Mouse (Mus musculus): Measurements from ENCODE around the gene Lefty1.
"Not testable (repeated sequence)": the region's sequence is repeated elsewhere in the genome, so short reads cannot be mapped to it uniquely, and the experiment has no call there.

Gene Lefty1

DNA sequence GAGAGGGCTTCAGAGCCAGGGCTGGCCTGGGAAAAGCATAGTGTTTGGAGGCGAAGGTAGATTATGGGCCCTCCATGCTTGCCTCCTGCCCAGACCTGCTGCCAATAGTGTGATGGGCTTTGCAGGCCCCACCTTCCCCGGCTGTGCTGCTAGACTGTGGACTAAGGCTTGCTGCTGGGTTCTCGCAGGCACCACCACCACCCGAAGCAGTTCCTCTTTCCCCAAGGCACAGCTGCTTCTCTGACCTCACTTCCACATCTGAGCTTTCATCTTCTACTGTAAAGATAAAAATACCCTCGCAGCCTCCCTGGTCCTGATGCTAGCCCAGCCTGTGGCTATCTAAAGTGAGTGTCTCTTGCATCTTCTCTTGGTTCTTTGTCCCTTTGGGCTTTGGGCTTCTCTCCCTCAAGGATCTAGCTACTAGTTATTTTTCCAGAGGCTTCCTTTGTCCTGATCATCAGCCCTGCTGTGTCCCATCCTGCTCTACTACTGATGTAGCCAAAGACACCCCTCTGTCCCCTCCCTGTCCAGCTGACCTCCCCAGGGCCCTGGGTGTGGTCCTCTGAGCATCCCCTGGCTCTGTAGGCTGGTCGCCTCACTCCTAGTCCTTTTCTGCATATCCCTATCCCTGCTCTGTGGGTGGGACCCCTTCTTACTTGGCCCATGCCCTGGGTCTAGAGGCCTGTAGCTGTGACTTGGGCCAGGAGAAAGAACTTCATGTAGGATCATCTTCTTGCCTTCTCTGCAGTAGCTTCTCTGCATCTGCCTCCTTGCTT, 12.4 kb upstream of the Lefty1 start:
- no peak for DNase-seq

DNA sequence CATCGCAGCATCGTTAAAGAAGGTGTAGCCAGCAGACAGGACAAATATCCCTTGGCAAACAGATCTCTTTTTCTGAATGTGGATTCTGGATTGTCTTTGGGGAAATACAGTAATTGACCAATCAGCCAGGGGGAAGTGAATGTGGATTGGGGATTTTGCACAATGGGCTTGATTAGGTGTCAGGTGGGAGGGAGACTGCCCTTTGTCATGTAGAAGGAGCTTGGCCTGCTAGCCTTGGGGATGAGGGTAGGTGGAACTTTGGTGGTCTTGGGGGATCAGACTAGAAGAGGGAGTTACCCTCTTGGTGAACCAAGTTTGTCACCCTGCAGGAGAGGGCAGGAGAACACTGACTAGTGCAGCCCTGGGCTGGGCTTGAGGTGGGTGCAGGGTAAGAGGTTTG, 10.1 kb upstream of the Lefty1 start:
- DNase-seq = no peak

DNA sequence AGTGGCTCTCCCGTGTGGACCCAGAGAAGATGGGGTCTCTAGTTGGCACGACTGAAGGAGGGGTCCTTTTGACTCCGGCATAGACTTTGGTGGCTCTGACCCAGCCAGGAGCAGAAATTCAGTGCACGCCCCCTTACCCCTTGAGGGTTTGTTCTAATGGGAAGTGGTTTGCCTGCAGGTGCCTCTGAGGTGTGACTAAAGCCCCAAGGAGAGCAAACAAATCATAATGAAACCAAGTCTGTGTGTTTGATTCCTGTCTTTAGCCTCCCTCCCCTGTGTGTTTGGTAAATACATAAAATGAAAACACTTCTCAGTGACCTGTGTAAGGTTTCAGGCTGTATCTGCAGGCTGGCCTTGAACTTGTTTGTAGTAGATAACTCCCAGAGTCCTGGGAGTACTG, 8.5 kb upstream of the Lefty1 start:
- no peak for DNase-seq

DNA sequence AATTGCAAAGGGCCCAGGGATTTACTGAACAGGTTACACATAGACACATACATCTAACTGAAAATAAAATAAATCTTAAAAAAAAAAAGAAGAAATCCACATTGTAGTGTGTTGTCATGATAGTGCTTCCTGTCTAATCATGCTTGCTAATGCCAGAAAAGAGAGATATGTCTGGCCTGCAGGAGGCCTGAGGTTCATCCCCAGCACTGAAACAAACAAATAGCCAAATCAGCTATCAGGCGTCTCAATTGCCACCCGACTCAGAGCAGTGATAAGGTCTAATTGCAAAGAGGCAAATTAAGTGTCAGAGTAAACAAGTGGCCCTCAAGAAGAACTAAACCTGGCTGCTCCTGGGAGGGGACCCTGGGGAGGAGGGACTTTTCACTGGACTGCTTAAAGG, 5.2 kb upstream of the Lefty1 start:
- no peak for DNase-seq

DNA sequence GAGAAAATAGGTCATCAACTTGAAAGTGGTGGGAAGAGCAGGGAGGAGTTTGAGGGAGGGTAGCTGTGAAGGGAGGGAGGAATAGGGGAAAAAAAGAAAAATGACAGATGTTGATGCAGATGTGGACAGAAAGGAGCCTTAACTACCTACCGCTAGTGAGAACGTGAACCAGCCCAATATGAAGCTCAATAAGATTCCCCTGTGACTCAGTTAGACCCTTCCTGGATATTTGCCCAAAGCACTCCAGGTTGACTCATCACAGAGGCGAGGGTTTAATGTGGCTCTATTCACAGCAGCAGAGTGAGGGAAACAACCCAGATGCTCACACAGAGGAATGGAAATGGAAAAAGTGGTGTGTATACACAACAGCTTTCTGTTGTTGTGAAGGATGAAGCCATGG, 3.7 kb upstream of the Lefty1 start:
- DNase-seq = no peak

DNA sequence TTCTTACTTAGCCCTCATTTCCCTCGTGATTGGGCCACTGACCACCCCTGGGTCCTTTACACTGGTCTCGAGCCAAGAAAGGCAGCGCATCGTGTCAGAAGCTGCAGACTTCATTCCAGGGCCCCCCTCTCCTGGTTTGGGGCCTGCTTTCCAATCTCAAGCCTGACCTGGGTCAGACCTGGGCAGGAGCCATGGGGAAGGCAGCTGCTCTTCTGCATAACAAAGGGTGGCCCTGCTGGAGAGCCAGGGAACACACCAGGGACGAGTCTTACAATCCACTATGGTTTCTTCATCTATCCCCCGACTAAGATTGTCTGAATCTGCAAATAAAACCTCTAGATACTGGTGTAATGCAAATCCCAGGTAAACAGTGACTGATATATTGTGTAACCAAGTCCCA, 1.2 kb upstream of the Lefty1 start:
- DNase-seq = no peak

DNA sequence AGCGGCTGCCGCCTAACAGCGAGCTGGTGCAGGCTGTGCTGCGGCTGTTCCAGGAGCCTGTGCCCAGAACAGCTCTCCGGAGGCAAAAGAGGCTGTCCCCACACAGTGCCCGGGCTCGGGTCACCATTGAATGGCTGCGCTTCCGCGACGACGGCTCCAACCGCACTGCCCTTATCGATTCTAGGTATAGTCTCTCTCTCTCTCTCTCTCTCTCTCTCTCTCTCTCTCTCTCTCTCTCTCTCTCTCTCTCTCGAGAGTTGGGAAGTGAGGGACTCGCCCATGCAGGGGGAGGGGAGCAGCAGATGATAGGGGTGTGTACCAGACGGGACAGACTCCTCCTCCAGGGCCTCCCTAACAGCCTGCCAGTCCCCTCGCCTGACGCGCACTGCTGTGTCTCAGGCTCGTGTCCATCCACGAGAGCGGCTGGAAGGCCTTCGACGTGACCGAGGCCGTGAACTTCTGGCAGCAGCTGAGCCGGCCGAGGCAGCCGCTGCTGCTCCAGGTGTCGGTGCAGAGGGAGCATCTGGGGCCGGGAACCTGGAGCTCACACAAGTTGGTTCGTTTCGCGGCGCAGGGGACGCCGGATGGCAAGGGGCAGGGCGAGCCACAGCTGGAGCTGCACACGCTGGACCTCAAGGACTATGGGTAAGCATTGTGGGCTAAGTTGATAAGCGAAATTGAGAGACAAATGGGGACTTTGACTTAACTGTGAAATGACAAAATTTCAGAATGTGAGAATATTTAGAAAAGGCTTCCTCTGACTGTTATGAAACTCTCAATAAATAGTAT, 2.0 kb downstream of the Lefty1 start:
- peak; percentile 27 for DNase-seq

DNA sequence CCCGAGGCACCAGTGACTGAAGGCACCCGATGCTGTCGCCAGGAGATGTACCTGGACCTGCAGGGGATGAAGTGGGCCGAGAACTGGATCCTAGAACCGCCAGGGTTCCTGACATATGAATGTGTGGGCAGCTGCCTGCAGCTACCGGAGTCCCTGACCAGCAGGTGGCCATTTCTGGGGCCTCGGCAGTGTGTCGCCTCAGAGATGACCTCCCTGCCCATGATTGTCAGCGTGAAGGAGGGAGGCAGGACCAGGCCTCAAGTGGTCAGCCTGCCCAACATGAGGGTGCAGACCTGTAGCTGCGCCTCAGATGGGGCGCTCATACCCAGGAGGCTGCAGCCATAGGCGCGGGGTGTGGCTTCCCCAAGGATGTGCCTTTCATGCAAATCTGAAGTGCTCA, 2.8 kb downstream of the Lefty1 start:
- DNase-seq = not testable (repeated sequence)

DNA sequence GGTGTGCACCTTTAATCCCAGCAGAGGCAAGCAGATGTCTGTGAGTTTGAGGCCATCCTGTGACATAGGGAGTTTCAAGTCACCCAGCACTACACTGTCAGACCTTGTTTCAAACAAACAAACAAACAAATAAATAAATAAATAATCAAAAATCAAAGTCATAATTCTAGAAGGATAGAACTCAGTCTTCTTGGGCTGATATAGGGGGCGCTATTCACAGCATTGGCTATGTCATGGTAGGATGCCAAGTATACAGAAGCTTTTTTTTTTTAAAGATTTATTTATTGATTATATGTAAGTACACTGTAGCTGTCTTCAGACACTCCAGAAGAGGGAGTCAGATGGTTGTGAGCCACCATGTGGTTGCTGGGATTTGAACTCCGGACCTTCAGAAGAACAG, 4.0 kb downstream of the Lefty1 start:
- DNase-seq = not testable (repeated sequence)

DNA sequence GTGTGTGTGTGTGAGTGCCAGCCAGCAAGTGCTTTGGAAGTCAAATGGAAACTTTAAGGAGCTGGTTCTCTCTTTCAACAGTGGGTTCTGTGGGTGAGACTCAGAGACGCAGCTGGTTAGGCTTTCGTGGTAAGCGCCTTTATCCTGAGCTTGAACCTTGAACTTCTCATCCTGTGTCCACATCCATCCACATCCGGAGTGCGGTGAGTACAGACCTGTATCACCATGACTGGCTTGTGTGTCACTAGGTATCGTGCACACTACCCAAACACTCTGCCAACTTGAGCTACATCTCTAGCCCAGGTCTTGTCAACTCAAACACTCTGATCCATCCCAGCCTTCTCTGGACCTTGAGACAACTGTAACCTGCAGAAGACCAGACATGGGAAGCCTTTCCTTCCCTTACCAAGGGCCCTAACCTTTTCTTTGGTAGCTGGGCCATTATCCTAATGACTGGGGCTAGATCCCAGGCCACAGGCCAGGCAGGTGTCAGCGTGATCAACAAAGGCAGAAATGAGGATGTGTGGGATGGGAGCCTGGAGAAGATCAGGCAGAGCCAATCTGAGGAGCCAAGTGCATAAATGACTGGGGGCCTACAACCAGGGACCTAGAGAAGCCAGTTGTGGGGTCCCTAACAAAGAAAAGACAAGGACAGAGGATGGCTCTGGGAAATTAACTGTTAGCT, 6.1 kb downstream of the Lefty1 start:
- DNase-seq = no peak

DNA sequence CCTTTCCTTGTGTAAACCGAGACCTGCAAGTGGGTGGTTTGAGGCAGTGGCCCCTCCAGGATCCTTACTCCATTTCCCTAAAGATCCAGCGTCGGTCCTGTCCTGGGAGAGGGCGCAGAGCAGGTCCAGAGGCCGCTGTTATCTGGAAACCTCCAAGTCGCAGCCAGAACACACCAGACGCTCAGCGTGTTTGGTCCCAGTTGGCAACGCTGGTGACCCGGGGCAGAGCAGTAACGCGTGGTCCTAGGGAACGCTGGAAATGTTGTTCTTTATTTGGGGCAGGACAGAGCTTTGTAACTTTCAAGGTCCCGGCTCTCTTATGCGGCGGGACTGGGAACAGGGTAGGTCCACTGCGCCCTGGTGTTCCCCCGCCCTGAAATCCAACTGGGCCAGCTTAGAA, 6.9 kb downstream of the Lefty1 start:
- no peak for DNase-seq

DNA sequence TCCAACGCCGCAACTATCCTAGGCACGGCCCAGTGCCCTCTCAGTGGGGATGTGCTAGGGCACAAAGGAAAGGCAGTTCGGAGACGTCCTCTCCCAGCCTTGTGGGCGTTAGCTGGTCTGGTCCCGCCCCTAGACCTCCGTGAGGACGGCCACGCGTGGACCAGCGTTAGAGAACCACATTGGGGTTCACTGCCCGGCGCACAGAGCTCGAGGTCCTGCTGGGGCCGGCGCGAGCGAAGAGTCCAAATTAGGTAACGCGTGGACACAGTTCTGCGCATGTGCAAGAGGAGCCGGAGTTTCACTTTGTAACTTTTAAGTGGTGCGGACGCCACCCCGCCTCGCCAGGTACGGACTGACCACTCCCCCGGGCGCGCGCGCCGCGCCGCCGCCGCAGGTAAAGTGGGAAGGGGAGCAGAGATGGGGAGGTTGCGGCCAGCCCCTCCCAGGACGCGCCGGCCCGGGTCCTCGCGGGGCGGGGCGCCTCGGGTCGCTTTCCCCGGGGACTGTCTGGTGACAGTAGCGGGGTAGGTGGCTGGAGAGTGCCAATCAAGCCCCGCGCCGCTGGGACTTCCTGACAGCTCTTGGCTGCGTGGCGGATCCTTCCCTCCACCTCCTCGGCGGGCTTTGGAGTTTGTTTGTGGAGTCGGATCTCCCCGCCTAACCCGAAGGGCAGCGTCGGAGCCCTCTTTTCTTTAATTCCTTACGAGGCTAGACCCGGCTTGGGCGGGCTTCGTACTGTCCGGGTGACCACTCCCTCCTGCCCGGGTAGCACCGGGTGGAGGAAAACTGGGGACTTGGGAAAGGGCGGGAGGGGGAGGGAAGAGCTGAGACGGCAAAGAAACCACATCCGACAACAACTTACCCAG, 7.6 kb downstream of the Lefty1 start, which contains the start of gene Tmem63a:
TSS of gene Tmem63a (plus strand) at position 179 of the 866 bp plus-strand sequence.
- DNase-seq = peak; percentile 89

DNA sequence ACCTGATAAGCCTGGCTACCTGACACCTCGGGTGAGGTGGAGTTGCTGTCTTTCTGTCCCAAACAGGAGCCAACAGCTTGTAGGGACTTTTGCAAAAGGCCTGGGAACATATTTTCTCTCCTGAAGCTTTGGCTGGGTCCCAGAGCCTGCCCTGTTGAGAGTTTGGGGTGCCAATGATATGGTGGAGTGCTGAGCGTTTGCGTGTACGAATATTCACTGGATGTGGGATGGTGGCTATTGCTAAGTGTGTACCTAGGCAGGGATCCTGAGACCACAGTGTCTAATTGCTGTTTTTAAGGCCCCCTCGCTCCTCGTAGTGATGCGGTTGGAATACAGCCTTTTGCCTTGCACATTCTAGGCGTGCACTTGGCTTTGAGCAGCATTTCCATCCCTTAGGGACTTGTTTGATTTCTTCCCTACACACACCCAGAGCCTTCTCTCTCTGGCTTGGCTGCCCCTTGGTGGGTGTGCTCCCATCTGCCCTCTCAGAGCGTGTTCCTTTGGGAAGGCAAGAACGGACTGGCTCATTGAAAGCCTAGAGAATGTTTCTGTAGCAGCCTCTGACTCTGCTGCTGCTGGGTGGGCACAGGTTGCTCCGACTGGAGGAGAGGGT, 8.3 kb downstream of the Lefty1 start:
- DNase-seq = no peak

DNA sequence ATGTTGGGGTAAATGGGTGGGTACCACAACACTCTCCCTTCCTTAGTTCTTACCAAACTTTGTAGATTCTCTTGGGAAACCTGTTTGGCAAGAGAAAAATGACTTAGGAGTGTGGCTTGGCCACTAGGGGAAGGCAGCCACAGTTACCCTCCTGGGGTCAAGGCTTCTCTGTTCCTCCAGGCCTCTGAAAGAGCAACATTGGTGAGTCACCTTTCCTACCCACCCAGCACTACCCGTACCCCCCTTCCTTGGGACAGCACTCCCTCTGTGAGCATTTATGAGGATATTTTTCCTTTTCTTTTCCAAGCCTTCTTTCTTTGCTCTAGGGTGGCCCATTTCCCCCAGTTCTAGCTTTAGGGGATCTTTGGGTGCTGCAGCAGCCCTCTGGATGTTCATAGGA, 9.1 kb downstream of the Lefty1 start:
- no peak for DNase-seq

DNA sequence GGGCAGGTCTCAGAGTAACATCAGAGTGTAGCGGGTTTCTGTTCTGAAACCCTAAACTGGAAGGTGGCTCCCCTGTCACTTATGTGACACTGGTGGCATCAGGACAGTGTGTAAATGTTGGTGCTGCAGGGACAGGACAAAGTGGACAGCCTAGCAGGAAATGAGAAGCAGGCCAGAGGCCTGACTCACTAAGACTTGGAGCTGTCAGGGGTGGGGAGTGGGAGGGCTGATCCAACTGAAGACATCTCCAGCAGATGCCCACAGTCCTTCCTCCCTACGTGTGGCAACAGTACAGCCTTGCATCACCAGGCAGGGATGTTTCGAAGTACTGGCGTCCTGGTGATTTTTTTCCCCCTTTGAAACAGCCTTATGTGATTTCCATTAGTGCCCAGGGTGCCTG, 9.7 kb downstream of the Lefty1 start:
- no peak for DNase-seq

DNA sequence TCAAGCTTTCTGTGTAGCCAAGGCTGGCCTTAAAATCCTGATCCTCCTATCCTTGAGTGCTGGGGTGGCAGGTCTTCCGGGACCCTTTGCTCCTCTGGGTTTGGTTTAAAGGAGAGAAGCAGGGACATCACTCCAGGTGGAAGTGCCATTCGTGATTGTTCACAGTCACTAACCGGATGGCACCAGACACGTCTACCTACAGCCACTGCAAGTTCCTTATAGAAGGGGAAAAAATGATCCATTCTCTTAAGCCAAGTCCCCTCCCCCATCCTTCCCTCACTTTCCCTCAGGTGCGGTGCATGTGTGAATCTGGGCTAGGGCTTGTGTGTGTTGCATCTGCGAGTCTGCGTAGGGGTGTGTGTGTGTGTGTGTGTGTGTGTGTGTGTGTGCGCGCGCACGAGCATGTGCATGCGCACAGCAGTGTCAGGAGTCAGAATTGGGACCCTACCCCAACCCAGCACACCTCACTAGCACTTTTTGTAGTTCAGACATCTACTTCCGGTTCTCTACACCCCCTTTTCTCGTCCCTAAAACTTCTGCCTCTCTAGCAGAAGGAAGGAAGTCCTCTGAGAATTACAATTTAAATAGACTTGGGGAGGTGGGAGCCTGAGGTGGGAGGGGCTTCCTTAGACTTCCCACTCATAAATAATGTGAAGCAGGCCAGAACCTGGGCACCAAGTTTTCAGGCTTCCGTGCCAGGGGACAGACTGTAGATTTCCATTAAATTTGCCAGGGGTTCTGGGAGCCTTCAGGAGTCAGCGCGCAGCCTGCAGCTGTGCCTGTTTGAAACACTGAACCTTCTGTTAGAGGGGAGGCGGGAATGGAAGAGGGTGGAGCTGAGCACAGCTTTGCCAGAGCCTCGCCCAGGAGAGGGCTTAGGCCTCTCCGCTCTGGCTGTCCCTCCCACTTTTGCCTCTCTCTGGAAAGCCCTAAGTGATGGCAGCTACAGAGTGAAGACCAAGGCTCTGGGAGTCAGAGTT, 10.5 kb downstream of the Lefty1 start:
- no peak for DNase-seq

DNA sequence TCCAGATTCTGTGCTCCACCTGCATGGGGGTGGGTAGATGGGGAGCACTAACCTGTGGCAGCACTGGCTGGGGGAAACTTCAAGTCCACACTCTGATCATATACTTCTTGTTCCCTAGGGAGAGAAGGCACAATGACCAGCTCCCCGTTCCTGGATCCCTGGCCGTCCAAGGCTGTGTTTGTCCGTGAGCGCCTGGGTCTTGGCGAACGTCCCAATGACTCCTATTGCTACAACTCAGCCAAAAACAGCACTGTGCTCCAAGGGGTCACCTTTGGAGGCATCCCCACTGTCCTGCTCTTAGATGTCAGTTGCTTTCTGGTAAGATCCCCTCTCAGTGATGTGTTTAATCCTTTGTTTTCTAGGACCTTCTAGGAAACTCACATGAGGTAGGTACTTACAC, 11.6 kb downstream of the Lefty1 start:
- no peak for DNase-seq

DNA sequence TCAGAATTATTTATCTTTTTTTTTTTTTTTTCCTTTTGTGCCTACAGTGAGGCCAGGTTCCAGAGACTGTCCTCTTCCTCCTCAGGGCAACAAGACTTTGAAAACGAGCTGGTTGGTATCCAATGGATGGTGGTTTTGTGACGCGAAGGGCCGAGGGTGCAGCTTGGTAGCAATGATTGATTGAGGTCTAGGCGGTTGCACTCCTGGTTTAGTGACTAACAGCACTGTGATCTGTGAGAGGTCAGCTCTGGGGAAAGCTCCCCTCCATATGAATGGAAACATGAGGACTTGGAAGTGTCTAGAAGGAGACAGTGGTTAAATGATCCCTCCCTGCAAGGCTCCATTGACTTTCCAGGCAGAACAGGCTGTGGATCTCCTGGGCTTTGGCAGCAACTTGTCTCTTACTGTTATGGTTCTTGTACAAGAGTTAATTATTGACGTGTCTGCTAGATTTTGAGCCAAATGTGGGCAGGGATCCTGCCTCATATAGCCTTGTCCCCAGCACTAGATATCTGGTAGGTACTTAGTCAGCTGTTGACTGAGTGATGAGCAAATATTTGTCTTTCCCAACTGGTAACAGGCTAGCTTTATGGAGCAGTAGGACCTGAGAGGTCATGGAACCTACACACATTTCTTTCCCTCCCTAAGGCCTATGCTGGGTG, 17.4 kb downstream of the Lefty1 start:
- no peak for DNase-seq

DNA sequence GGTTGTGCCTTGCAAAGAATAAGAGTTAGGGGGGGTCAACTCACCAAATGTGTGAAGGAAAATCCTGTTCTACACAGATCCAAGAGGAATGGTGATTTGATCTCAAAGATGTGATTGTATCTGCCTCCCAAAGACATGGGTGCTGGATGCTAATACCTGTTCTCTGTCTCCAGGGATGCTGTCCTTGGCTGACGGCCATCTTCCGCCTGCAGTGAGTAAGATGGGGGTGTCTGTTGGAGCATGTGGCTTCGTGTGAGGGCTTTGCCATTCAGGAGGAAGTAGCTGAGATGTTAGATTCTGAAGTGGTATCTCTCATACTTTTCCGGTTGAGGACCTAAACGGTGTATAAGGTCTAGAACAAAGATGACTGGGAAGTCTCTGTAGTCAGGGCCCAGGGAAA, 18.0 kb downstream of the Lefty1 start:
- no peak for DNase-seq

DNA sequence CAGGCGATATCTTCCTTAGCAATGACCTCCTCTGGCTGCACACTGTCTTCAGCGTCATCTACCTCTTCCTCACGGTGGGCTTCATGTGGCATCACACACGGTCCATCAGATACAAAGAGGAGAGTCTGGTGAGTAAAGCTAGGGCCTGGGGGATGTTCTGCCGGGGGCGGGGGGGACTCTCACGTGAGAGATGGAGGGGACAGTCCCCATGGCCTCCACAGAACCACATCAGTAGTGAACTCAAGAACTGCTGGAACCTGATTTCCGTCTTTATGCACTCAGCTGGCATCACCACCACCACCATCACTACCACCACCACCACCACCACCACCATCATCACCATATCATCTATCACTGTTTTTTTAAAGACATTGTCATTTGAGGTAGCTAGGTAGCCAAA, 21.6 kb downstream of the Lefty1 start:
- no peak for DNase-seq

DNA sequence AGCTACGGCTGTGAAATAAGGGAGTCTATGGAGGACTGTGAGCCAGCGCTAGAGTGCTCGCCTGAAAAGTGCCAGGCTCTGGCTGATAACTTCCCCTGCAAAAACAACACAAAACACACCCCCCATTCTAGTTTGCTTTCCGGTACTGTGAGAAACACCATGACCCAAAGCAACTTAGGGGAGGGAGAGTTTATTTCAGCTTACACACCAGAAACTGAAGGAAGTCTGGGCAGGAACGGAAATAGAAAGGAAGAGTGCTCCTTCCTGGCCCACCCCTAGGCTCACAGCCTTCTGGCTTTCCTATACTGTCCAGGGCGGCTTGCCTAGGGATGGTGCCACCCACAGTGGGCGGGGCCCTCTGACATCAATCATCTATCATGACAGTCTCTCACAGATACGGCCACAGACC, 22.2 kb downstream of the Lefty1 start:
- DNase-seq = peak; percentile 68

Measured in kidney, adult 18-20 months (tissue).